Mouse (Mus musculus) left cerebral cortex, adult 2 months (tissue): Measurements from ENCODE around the gene 2610008E11Rik. TPM values are rescaled to one million over a fixed set of nuclear protein-coding genes. Genes with fewer than 3 reads are reported as not detected.
A peak's percentile ranks its signal among the peaks of the same experiment; 100 is the strongest.
"Not testable (repeated sequence)": the region's sequence is repeated elsewhere in the genome, so short reads cannot be mapped to it uniquely, and the experiment has no call there.

Experiments used
- DNase-seq, 2 experiments: peaks; one replicate each; pipeline ENCODE4 v3.0.0; 2021 to 2022; ENCODE audit warnings: low spot score in 2 of 2, mixed read lengths in 1 of 2; ENCODE audit errors: extremely low spot score in 1 of 2
- H3K27ac ChIP-seq: fragments of 200-600 bp; 2 replicates; pipeline ENCODE4 v1.8.1; 2022
- H3K4me3 ChIP-seq: fragments of 200-600 bp; 2 replicates; pipeline ENCODE4 v1.8.1; 2022
- CTCF ChIP-seq: fragments of 200-600 bp; IDR thresholded peaks from 2 replicates; pipeline ENCODE4 v1.8.1; 2022; ENCODE audit warnings: antibody characterized with exemption, mild to moderate bottlenecking, moderate library complexity
- intact Hi-C: fragments of 180-260 bp; cut with DNase I; formaldehyde crosslinking; loops from one replicate; pipeline ENCODE4 v1.15.1; 2025
- long read RNA-seq, 2 experiments: library from polyadenylated mRNA; stranded (forward); transcript quantifications; one replicate each; pipeline ENCODE4 v2.0.0; 2021; ENCODE audit warnings: borderline mapping rate in 2 of 2
- total RNA-seq, 2 experiments: library from RNA; stranded (reverse); gene quantifications; 2 replicates each; pipeline ENCODE4 v1.2.3; 2021

Gene 2610008E11Rik
- total RNA-seq = 10 to 100 TPM; 21.1 to 22.8 TPM
- long read RNA-seq, experiment 1, full-length matches to known transcripts = 15 of 21 reads
- long read RNA-seq, experiment 1, partial matches to known transcripts = 0 of 21 reads
- long read RNA-seq, experiment 1, other reads (novel, unspliced or antisense) = 6 of 21 reads
- long read RNA-seq, experiment 2, full-length matches to known transcripts = 16 of 18 reads
- long read RNA-seq, experiment 2, partial matches to known transcripts = 1 of 18 reads
- long read RNA-seq, experiment 2, other reads (novel, unspliced or antisense) = 1 of 18 reads

GRCm38 (mm10) chr10:79097161-79097754 lies at the start of gene 2610008E11Rik:
Gene 2610008E11Rik (minus strand): TSS chr10:79097600.
- intact Hi-C loops = loop anchor here (5.0 kb wide), 1 partner anchor 345 kb away; the partner anchor contains the start of gene Ccdc105
- Histone ChIP-seq H3K4me3 (peak within 1 kb of the TSS; percentile 95), H3K27ac (peak within 1 kb of the TSS; percentile 100)
- no peak; the same call in 1 of the 2 replicates for TF ChIP-seq CTCF
- peak; percentile 89 to 93 for DNase-seq

- no peak overlapping the region for H3K4me3 ChIP-seq
- peak; percentile 73 for TF ChIP-seq CTCF
- no peak overlapping the region for H3K27ac ChIP-seq
- DNase-seq = peak; percentile 27 to 37
- intact Hi-C loops = loop anchor here (1.0 kb wide), 2 partner anchors 360 to 484 kb away; no protein-coding TSS in a partner anchor
Measured at GRCm38 (mm10) chr10:79116125-79116849, 18.9 kb upstream of the 2610008E11Rik start.

- DNase-seq = no peak
- intact Hi-C loops = no loop called here
- no peak for TF ChIP-seq CTCF
- H3K4me3 ChIP-seq = no peak overlapping the region
- no peak overlapping the region for H3K27ac ChIP-seq
Measured at GRCm38 (mm10) chr10:79115085-79115484, 17.7 kb upstream of the 2610008E11Rik start.

DNA sequence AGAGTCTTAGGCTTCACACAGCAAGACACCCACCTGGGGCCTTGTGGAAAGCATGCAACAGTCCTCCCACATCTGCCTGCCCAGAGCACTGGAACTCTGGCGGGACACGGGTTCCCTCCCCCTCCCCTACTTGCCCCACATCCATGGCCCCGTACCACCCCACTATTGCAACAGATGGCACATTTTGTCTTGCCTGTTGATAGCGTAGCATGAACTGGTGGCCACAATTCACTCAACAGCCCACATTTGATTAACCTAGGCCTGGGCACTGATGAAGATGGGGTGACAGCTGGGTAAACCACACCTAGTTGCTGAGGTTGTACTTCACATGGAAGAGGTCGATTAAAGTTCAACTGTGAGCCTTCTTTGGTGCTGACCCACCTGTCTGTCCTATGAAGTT lies 13.1 kb upstream of the 2610008E11Rik start:
- H3K4me3 ChIP-seq = no peak overlapping the region
- no peak overlapping the region for H3K27ac ChIP-seq
- intact Hi-C loops = no loop called here
- no peak for TF ChIP-seq CTCF
- DNase-seq = no peak

- no peak for DNase-seq
- no peak for TF ChIP-seq CTCF
- no peak overlapping the region for H3K27ac ChIP-seq
- intact Hi-C loops = no loop called here
- H3K4me3 ChIP-seq = no peak overlapping the region
Measured at GRCm38 (mm10) chr10:79109156-79109555, 11.8 kb upstream of the 2610008E11Rik start.

- intact Hi-C loops = no loop called here
- Histone ChIP-seq H3K4me3 (no peak overlapping the region), H3K27ac (no peak overlapping the region)
- no peak for TF ChIP-seq CTCF
- DNase-seq = no peak
Measured at GRCm38 (mm10) chr10:79107531-79107930, 10.1 kb upstream of the 2610008E11Rik start.

- Histone ChIP-seq H3K4me3 (no peak overlapping the region), H3K27ac (no peak overlapping the region)
- intact Hi-C loops = no loop called here
- no peak for DNase-seq
- TF ChIP-seq CTCF = no peak
Measured at GRCm38 (mm10) chr10:79106325-79107282, 9.2 kb upstream of the 2610008E11Rik start.

GRCm38 (mm10) chr10:79096706-79097105 lies 694 bp downstream of the 2610008E11Rik start:
- intact Hi-C loops = loop anchor here (5.0 kb wide), 1 partner anchor 344 kb away; the partner anchor contains the start of gene Ccdc105
- peak overlapping the region; percentile 95 for H3K4me3 ChIP-seq
- peak overlapping the region; percentile 100 for H3K27ac ChIP-seq
- no peak for DNase-seq
- TF ChIP-seq CTCF = no peak

DNA sequence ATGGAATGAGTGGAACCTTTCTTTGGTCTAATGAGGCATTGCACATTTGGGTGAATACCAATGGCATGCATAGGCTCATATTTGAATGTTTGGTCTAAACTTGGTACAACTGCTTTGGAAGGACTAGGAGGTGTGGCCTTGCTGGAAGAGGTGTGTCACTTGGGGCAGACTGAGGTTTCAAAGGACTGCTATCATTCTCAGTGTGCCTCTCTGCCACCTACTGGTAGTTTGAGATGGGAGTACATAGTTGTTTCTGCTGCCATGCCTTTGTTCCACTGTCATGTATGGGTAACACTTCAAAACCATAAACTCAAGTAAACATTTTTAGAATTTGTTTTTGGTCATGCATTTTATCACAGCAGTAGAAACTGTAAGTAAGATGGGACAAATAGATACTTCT lies 5.7 kb downstream of the 2610008E11Rik start:
- no peak overlapping the region for H3K27ac ChIP-seq
- DNase-seq = no peak
- peak; percentile 5; the same call in 1 of the 2 replicates for TF ChIP-seq CTCF
- no peak overlapping the region for H3K4me3 ChIP-seq
- intact Hi-C loops = no loop called here

DNA sequence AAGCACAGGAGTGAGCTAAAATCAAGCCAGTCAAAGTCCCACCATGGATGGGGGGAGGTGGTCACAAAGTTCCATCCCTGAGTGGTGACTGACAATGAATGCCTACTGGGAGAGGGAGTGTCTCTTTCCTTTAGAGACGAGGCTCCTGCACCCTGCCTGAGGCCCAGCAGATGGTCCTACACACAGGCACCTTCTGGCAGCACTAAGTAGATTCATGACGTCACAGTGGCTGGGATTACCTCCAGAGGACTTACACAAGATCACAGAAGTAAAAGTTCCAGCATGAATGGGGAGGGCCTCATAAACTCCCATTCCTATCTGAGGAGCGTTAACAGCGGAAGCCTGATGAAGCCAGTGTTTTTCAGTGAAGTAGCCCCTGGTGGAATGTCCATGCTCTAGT lies 8.4 kb downstream of the 2610008E11Rik start:
- intact Hi-C loops = no loop called here
- Histone ChIP-seq H3K27ac (no peak overlapping the region), H3K4me3 (no peak overlapping the region)
- no peak for DNase-seq
- no peak for TF ChIP-seq CTCF

DNA sequence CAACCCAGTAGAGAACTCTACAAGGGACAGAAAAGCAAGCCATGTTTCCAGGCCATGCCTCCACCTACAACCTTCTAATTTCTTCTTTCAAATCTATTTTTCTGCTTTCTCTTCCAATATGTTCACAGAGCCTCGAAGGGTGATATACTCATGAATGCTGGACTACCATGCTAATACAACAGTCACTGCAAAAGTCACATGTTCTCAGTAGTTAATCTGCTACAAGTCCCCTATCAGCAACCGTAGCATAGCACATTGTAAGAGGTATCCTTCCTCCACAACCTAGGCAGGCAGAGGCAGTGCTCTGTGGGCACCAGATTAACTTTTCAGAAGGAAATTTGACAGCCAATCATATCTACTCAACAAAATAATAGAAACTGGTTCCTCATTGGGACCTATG lies 10.8 kb downstream of the 2610008E11Rik start:
- Histone ChIP-seq H3K27ac (no peak overlapping the region), H3K4me3 (no peak overlapping the region)
- intact Hi-C loops = no loop called here
- TF ChIP-seq CTCF = no peak
- no peak for DNase-seq

DNA sequence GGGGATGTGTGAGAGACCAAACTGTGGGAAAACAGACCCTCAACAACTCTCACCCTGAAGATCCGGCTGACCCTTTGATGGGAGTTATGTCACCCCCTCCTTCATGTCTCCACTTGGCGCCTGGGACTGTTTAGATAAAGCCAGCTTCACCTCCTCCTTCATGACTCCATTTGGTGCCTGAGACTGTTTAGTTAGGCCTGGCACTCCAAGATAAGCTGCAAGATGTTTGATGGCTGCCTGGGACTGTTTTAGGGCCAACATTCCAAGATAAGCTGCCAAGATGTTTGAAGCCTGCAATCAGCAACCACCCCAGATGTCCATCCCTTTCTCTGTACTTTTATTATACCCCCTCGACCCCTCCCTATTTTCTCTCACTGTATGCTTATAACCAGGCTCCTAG lies 40.0 kb downstream of the 2610008E11Rik start:
- H3K4me3 ChIP-seq, intact Hi-C loops, H3K27ac ChIP-seq, DNase-seq: not testable (repeated sequence)

DNA sequence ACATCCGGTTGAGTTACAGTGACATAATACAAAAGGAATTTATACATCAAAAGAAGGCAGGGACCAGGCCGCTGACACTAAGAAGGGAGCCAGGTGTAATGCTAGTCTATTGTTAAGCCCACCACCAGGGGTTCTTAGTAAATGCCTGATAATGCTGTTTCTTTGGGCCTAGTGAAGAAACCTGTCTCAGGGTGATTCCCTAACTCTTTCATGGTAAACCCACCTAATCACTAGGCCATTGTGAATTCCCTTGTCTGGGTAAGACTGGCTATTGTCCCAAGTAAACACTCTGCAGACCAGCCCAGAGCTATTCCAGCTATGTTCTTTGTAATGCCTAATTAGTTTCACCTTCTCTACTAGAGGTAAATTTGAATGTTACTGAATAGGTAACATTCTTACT lies 54.9 kb downstream of the 2610008E11Rik start:
- H3K27ac ChIP-seq, DNase-seq, intact Hi-C loops, H3K4me3 ChIP-seq: not testable (repeated sequence)
